Mouse (Mus musculus) intestine, embryonic 14.5 days (tissue): Measurements from ENCODE around the gene Bod1l. TPM values are rescaled to one million over a fixed set of nuclear protein-coding genes. Genes with fewer than 3 reads are reported as not detected.
A peak's percentile ranks its signal among the peaks of the same experiment; 100 is the strongest.

Source experiments
- ATAC-seq: fragments of 200-750 bp; cut with Nextera tagmentation; replicated peaks from 2 replicates; pipeline ENCODE4 v1.8.0; 2017; ENCODE audit warnings: low read depth, moderate number of reproducible peaks, moderate TSS enrichment, moderate library complexity; ENCODE audit not compliant: low FRiP score, low TSS enrichment
- DNase-seq: peaks from one replicate; pipeline ENCODE4 v3.0.0-alpha.2; 2018; ENCODE audit warnings: low spot score
- H3K27ac ChIP-seq: fragments of 300-500 bp; sonication (generic); 2 replicates; pipeline ENCODE4 v1.5.1; 2014; ENCODE audit warnings: low read depth, mild to moderate bottlenecking, control low read depth
- H3K27me3 ChIP-seq: fragments of 300-500 bp; sonication (generic); replicated peaks from 2 replicates; pipeline ENCODE4 v1.6.1; 2014; ENCODE audit warnings: low read length, control low read depth; ENCODE audit not compliant: control insufficient read depth, insufficient read depth
- H3K36me3 ChIP-seq: fragments of 300-500 bp; sonication (generic); 2 replicates; pipeline ENCODE4 v1.6.1; 2014; ENCODE audit warnings: low read length, control low read depth; ENCODE audit not compliant: control insufficient read depth, insufficient read depth
- H3K4me1 ChIP-seq: fragments of 300-500 bp; sonication (generic); replicated peaks from 2 replicates; pipeline ENCODE4 v1.6.1; 2014; ENCODE audit warnings: low read length, control low read depth, mixed read lengths; ENCODE audit not compliant: control insufficient read depth, insufficient read depth
- H3K4me2 ChIP-seq: fragments of 300-500 bp; sonication (generic); 2 replicates; pipeline ENCODE4 v1.6.1; 2014; ENCODE audit warnings: low read length
- H3K4me3 ChIP-seq: fragments of 300-500 bp; sonication (generic); 2 replicates; pipeline ENCODE4 v1.5.1; 2014; ENCODE audit warnings: low read depth, low read length, control low read depth, mixed read lengths
- H3K9ac ChIP-seq: fragments of 300-500 bp; sonication (generic); 2 replicates; pipeline ENCODE4 v1.6.1; 2014; ENCODE audit warnings: mild to moderate bottlenecking, low read length
- H3K9me3 ChIP-seq: fragments of 300-500 bp; sonication (generic); 2 replicates; pipeline ENCODE4 v1.6.1; 2016; ENCODE audit warnings: low read length, control low read depth; ENCODE audit not compliant: control insufficient read depth
- WGBS: fragments of 180-500 bp; shearing (Covaris S2); extraction: QIAGEN DNeasy Blood & Tissue Kit; methylation state at CpG from one replicate; pipeline ENCODE4 v1.1.7; 2014; 5-methylcytosine and 5-hydroxymethylcytosine counted together
- polyA plus RNA-seq: library from polyadenylated mRNA; unstranded; fragments of >200 nt; fragmentation: Nextera tagmentation; extraction: Ambion mirVana; gene quantifications from 2 replicates; pipeline ENCODE4 v1.2.1, GENCODE M21; 2014

Gene Bod1l
- polyA plus RNA-seq, 1 experiment from 2014 or later = 20.8 TPM

DNA sequence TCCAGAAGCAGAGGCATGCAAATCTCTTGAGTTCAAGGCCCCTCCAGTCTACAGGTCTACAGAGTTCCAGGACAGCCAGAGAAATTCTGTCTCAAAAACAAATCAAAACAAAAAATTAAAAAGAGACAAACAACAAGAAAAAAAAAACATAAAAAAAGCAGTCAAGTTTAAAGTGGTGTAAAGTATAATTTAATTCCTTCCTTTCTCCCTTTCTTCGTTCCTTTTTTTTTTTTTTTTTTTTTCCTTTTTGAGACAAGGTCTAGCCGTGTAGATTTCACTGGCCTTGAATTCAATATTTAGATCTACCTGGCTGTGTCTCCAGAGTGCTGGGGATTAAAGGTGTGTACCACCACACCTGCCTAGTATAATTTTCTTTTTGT is 1.4 kb upstream of the Bod1l start:
- H3K36me3 ChIP-seq = peaks cover 7% of the 10 kb centered on the region; the same call in 1 of the 2 replicates
- H3K4me2 ChIP-seq = peak overlapping the region; percentile 69; the same call in 1 of the 2 replicates
- H3K9ac ChIP-seq = no peak overlapping the region
- ATAC-seq (no peak), DNase-seq (no peak)
- no peaks in the 10 kb centered on the region for H3K27me3 ChIP-seq
- H3K4me1 ChIP-seq = peaks cover 11% of the 10 kb centered on the region
- no peaks in the 10 kb centered on the region for H3K9me3 ChIP-seq
- 0 out of 2 replicates have a peak overlapping the region, but pooled peaks have one; percentile 95 for H3K4me3 ChIP-seq
- H3K27ac ChIP-seq = no peak overlapping the region
- 50% methylated on average over 2 of the region's 2 CpGs for WGBS

DNA sequence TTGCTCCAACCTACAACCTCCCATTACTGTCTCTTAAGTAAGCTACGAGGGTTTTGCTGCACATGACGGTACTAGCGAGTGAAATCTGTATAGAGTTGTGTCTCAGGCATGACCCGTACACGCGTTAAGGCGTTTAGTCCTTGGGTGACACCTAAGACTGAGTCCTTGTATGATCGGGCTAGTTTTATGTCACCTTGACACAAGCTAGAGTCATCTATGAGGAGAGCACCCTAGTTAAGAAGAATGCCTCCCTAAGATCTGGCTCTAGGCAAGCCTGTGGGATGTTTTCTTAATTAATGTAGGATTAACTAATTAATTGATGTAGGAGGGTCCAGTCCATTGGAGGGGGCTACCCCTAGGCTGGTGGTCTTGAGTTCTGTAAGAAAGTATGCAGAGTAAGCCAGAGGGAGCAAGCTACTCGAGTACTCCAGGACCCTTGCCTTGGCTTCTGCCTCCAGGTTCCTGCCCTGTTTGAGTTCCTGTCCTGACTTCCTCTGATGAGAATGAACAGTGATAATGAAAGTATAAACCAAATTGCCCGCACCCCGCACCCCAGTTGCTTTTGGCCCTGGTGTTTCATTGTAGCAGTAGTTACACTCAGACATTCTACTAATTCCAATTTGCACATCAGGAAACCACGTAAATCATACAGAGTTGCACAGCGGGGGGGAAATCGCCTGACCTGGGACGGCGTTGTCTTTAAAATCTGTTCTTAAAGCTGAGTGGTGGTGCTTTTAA is 874 bp upstream of the Bod1l start:
- H3K36me3 ChIP-seq = peaks cover 7% of the 10 kb centered on the region; the same call in 1 of the 2 replicates
- H3K27me3 ChIP-seq = no peaks in the 10 kb centered on the region
- H3K9me3 ChIP-seq = no peaks in the 10 kb centered on the region
- peak overlapping the region; percentile 37 for H3K9ac ChIP-seq
- H3K27ac ChIP-seq = no peak overlapping the region
- H3K4me2 ChIP-seq = peak overlapping the region; percentile 69
- peak overlapping the region; percentile 95 for H3K4me3 ChIP-seq
- DNase-seq = peak; percentile 74
- peaks cover 11% of the 10 kb centered on the region for H3K4me1 ChIP-seq
- 26% methylated on average over 16 of the region's 16 CpGs for WGBS
- peak; percentile 42 for ATAC-seq

DNA sequence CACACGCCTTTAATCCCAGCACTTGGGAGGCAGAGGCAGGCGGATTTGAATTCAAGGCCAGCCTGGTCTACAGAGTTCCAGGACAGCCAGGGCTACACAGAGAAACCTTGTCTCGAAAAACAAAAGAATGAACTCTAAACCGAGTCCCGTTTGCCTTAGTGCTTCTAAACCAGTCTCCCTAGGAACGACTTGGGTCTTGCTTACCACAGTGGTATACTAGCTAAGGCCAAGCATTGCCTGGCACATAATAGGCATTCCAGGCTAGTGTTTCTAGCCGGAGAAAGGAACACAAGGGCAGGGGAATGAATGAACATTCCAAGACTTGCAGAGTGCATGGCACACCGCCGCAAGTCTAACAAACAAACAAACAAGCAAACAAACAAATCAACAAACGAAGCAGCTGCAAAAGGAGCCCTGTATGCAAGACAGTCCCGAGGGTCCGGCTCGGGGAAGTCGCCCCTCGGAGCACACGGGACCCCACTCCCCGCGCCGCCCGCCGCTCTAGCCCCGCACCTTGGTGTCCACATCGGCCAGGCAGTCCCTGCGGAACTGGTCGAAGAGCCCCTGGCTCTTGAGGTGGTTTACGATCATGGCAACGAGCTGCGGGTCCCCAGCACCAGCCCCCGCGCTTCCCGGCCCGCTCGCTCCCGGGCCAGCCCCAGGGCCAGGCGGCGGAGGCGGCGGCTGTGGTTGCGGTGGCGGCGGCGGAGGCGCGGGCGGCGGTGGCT is 532 bp downstream of the Bod1l start:
- H3K27me3 ChIP-seq = no peaks in the 10 kb centered on the region
- H3K27ac ChIP-seq = peak overlapping the region; percentile 33; the same call in 1 of the 2 replicates
- H3K4me3 ChIP-seq = peak overlapping the region; percentile 95
- H3K9me3 ChIP-seq = no peaks in the 10 kb centered on the region
- 1% methylated on average over 46 of the region's 46 CpGs for WGBS
- H3K9ac ChIP-seq = peak overlapping the region; percentile 92
- H3K4me2 ChIP-seq = peak overlapping the region; percentile 75
- H3K4me1 ChIP-seq = peaks cover 11% of the 10 kb centered on the region
- peaks cover 7% of the 10 kb centered on the region; the same call in 1 of the 2 replicates for H3K36me3 ChIP-seq
- ATAC-seq = peak; percentile 58
- peak; percentile 52 for DNase-seq

DNA sequence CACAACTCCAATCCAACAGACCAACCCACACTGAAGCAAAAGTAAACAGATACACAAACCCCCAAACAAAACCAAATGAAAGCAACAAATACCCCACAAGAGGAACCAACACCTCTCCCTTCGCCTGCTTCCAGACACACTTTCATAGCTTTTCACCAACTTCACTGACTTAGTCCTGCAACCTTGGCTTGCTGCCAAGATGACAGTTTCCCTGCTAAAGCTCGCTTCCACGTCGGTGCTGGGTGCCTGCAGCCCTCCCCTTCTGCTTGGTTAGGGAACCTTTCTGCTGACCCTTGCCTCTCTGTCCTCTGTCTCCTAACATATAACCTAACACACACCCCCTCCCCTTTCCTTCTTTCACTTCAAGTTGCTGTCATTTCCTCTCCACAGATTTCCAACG is 1.4 kb downstream of the Bod1l start:
- peaks cover 11% of the 10 kb centered on the region for H3K4me1 ChIP-seq
- H3K36me3 ChIP-seq = peaks cover 7% of the 10 kb centered on the region; the same call in 1 of the 2 replicates
- peak overlapping the region; percentile 95 for H3K4me3 ChIP-seq
- H3K4me2 ChIP-seq = peak overlapping the region; percentile 75
- H3K9ac ChIP-seq = no peak overlapping the region
- WGBS = 9% methylated on average over 5 of the region's 5 CpGs
- no peak overlapping the region for H3K27ac ChIP-seq
- no peaks in the 10 kb centered on the region for H3K9me3 ChIP-seq
- DNase-seq = peak; percentile 59
- ATAC-seq = no peak
- no peaks in the 10 kb centered on the region for H3K27me3 ChIP-seq

DNA sequence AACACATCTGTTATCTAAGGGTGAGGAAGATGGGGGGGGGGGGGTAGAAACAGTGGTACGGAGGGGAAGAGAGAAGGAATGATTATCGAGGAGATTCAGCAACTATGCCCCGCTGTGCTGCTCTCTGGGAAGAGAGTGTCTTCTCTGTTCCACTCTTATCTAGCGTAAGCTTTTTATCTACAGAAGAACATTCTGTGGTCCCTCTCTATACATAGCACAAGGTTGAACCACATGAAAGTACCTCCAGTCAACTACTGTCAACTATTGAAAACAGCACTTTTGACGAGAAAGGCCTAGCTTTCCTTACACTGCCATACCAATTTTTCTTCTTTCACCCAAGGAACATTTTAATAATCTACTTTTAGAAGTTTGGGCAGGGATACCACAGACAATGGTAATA is 2.4 kb downstream of the Bod1l start:
- WGBS = 86% methylated on average over 5 of the region's 5 CpGs
- H3K36me3 ChIP-seq = peaks cover 11% of the 10 kb centered on the region
- H3K4me1 ChIP-seq = peaks cover 11% of the 10 kb centered on the region
- no peaks in the 10 kb centered on the region for H3K9me3 ChIP-seq
- H3K4me2 ChIP-seq = no peak overlapping the region
- no peak overlapping the region for H3K9ac ChIP-seq
- no peak overlapping the region for H3K27ac ChIP-seq
- ATAC-seq (no peak), DNase-seq (no peak)
- H3K4me3 ChIP-seq = no peak overlapping the region
- H3K27me3 ChIP-seq = no peaks in the 10 kb centered on the region

DNA sequence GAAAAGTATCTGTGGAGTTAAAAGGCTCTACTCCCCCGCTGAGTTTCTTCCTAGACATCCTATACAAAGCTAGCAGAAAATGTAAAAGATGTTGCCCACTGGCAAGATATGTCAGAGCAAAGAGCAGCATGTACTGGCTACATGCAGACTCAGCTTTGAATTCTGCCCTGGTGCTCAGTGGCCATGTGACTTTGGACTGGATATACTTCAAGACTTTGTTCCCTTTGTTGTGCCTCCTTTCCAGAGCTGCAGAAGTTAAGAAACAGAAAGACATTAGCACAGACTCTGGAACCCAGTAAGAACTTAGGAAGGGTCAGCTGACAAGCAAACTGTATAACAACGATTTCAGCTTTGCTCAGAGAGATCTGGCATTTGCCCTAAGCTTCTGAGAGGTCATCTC is 14.0 kb downstream of the Bod1l start:
- H3K4me2 ChIP-seq = no peak overlapping the region
- no peaks in the 10 kb centered on the region for H3K4me1 ChIP-seq
- H3K27me3 ChIP-seq = no peaks in the 10 kb centered on the region
- H3K9me3 ChIP-seq = no peaks in the 10 kb centered on the region
- WGBS = 94% methylated on average over 2 of the region's 2 CpGs
- no peak overlapping the region for H3K9ac ChIP-seq
- DNase-seq (no peak), ATAC-seq (no peak)
- no peak overlapping the region for H3K27ac ChIP-seq
- peaks cover 88% of the 10 kb centered on the region for H3K36me3 ChIP-seq
- H3K4me3 ChIP-seq = no peak overlapping the region

GRCm38 (mm10) chr5:41821158-41821557 is 23.0 kb downstream of the Bod1l start:
- Histone ChIP-seq H3K27me3 (no peaks in the 10 kb centered on the region), H3K4me1 (no peaks in the 10 kb centered on the region), H3K4me2 (no peak overlapping the region), H3K36me3 (peaks cover 92% of the 10 kb centered on the region), H3K9ac (no peak overlapping the region), H3K27ac (no peak overlapping the region), H3K4me3 (no peak overlapping the region), H3K9me3 (no peaks in the 10 kb centered on the region)
- 89% methylated on average over 9 of the region's 9 CpGs for WGBS
- DNase-seq (no peak), ATAC-seq (no peak)

DNA sequence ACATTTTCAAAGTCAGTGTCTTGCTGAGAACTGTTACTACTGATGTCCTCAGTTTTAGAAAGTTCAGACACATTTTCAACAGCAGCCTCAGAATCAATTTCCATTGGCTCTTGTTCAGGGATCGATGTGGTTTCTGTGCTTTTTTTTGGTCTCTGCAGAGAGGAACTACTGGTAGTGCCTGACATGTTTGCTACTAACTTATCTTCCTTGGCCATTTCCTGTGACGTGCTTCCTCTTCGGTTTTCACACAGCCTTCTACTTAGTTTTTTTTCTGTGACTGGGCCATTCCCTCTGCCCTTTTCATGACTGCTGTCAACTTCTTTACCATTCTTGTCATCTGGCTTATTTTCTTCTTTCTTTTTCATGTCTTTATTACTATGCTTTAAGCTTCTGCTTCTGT is 23.6 kb downstream of the Bod1l start:
- Histone ChIP-seq H3K4me1 (no peaks in the 10 kb centered on the region), H3K27me3 (no peaks in the 10 kb centered on the region), H3K9me3 (no peaks in the 10 kb centered on the region), H3K36me3 (peaks cover 92% of the 10 kb centered on the region), H3K9ac (no peak overlapping the region), H3K27ac (no peak overlapping the region), H3K4me3 (no peak overlapping the region), H3K4me2 (no peak overlapping the region)
- 86% methylated on average over 3 of the region's 3 CpGs for WGBS
- DNase-seq (no peak), ATAC-seq (no peak)
